Mouse (Mus musculus) ES-E14 (cell line): ENCODE measurements around the gene Itpr2.

Source experiments
- CHD2 ChIP-seq: IDR thresholded peaks from 2 replicates; pipeline ENCODE4 v1.6.1; 2014; ENCODE audit warnings: mild to moderate bottlenecking, low read depth, low read length, inconsistent platforms
- HCFC1 ChIP-seq: IDR thresholded peaks from 2 replicates; pipeline ENCODE4 v1.6.1; 2012; ENCODE audit warnings: low read length, inconsistent platforms, borderline replicate concordance; ENCODE audit not compliant: insufficient read depth
- MAFK ChIP-seq: IDR thresholded peaks from 2 replicates; pipeline ENCODE4 v1.6.1; 2014; ENCODE audit warnings: mild to moderate bottlenecking, low read depth, low read length, inconsistent platforms; ENCODE audit not compliant: insufficient read depth
- ZC3H11A ChIP-seq: IDR thresholded peaks from 2 replicates; pipeline ENCODE4 v1.6.1; 2012; ENCODE audit warnings: low read depth, mild to moderate bottlenecking, inconsistent platforms, low read length, borderline replicate concordance
- ZNF384 ChIP-seq: IDR thresholded peaks from 2 replicates; pipeline ENCODE4 v1.6.1; 2012; ENCODE audit warnings: low read depth, low read length, inconsistent platforms

GRCm38 (mm10) chr6:146434217-146434616 lies 67.8 kb downstream of the Itpr2 start:
- TF ChIP-seq ZNF384: no peak
- TF ChIP-seq CHD2: no peak
- TF ChIP-seq ZC3H11A: no peak
- no peak for TF ChIP-seq MAFK
- no peak for TF ChIP-seq HCFC1
